Mouse (Mus musculus): ENCODE measurements around the gene Wnt5b. TPM values are rescaled to one million over a fixed set of nuclear protein-coding genes. Genes with fewer than 3 reads are reported as not detected.

Wnt5b gene
- total RNA-seq (2023): not detected

DNA sequence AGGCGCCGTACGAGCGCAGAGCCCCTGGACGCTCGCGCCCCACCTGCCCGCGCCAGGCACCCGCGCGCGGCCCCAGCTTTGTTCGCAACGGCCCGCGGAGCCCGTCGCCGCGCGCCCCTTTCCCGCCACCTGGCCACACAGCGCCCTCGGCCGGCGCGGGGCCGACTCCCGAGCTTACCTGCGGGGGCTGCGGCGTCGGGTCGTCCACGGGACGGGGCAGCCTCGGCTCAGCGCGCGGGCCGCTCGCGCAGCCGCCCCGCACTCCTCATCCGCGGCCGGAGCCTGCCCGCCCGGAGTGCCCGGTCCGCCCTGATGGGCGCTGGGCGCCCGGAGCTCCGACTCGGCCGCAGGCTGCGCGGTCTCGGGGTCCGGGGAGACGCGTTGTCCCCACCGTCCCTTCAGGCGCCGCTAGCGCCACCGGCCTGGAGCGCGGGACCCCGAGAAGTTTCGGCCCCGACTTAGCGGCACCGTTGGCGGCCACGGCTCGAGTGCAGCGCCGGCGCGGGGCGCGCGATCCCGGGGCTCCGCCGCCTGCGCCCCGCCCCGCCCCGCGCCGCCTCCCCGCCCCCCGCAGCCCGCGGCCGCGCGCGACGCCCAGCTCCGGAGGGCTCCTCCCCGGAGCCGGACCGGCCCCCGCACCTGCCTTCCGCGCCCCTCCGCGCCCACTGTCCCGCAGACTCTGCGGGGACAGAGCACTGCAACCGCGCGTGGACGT is at the start of gene Wnt5b:
Wnt5b (minus strand) TSS at position 545 of the 715 bp plus-strand sequence.

DNA sequence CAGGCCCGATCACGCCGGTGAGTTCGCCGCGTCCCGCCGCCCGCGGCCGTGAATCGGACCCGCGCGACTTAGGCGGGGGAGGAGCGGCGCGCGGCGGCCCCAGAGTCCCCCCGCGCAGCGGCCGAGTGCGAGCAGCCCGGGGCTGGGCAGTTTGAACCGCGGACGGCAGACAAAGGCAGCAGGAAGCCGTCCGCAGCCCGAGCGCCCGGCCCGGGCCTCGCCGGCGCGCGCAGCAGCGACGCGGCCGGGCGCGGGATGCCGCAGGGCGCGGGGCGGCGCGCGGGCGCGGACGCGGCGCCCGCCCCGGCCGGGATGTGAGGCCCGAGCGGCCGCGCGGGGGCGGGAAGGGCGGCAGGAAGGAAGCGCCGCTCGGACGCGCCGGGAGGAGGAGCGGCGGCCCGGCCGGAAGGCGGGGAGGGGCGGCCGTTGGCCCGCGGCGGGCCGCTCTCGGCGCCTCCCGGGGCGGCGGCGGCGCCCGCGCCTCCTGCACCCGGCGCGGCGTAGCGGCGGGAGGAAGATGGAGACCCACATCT is 64.7 kb downstream of the Wnt5b start, which contains the start of gene Fbxl14:
Fbxl14 (plus strand) TSS at position 326 of the 533 bp plus-strand sequence.

DNA sequence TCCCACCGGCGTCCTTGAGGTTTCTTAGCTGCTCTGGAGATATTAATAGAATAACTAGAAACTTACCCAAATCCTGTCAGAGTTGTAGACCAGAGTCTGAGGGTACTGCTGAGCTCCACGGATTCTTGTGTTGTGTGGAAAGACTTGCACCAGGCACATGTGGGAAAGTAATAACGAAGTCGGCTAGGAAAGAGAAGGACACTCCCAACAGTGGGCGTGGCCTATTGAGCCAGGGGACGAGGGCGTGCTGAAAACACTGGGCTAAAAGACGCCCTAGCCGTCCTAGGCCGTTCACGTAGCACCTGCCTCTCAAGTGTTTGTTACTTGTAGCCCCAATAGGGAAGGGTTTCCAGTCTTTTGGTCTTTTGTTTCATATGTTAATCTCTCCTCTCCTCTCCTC is 126.8 kb downstream of the Wnt5b start, which contains the start of gene Adipor2:
Adipor2 (minus strand) TSS at position 351 of the 400 bp plus-strand sequence.

Other genes starting within 250 kb of the Wnt5b start
- gene Lrtm2, start 213.6 kb downstream of the Wnt5b start, total RNA-seq (2023): under 1 TPM; 0.13 to 0.33 TPM
- gene Adipor2, start 126.6 kb downstream of the Wnt5b start, total RNA-seq (2023): 10 to 100 TPM; 73.5 to 74.6 TPM
- 10 to 100 TPM; 75.8 to 78.8 TPM for gene Fbxl14, start 64.7 kb downstream of the Wnt5b start, total RNA-seq (2023)

All from neutrophil, adult 59 days (primary cell).